Mouse (Mus musculus): ENCODE results near the gene Dapp1.
"Not testable (repeated sequence)": the region's sequence is repeated elsewhere in the genome, so short reads cannot be mapped to it uniquely, and the experiment has no call there.

Dapp1 gene

GRCm38 (mm10) chr3:137954256-137954916 lies 27.0 kb downstream of the Dapp1 start:
- no peak for DNase-seq (ENCODE audit: low spot score in 2 of 2)

- peak; percentile 37 to 51 for DNase-seq (ENCODE audit: low spot score in 2 of 2)
Measured at GRCm38 (mm10) chr3:137952914-137953880, 28.1 kb downstream of the Dapp1 start.

GRCm38 (mm10) chr3:137952225-137952913 lies 29.0 kb downstream of the Dapp1 start:
- DNase-seq (ENCODE audit: low spot score in 2 of 2) = peak; percentile 45 to 46

- DNase-seq (ENCODE audit: low spot score in 2 of 2) = no peak
Measured at GRCm38 (mm10) chr3:137951819-137952218, 29.5 kb downstream of the Dapp1 start.

- DNase-seq (ENCODE audit: low spot score in 2 of 2) = not testable (repeated sequence)
Measured at GRCm38 (mm10) chr3:137951302-137951701, 30.0 kb downstream of the Dapp1 start.

GRCm38 (mm10) chr3:137950191-137950885 lies 31.0 kb downstream of the Dapp1 start:
- no peak for DNase-seq (ENCODE audit: low spot score in 2 of 2)

GRCm38 (mm10) chr3:137947525-137947924 lies 33.8 kb downstream of the Dapp1 start:
- peak in 1 of 2 experiments; percentile 15 for DNase-seq (ENCODE audit: low spot score in 2 of 2)

GRCm38 (mm10) chr3:137946827-137947226 lies 34.5 kb downstream of the Dapp1 start:
- no peak for DNase-seq (ENCODE audit: low spot score in 2 of 2)

GRCm38 (mm10) chr3:137943737-137944154 lies 37.6 kb downstream of the Dapp1 start:
- DNase-seq (ENCODE audit: low spot score in 2 of 2) = no peak

- no peak for DNase-seq (ENCODE audit: low spot score in 2 of 2)
Measured at GRCm38 (mm10) chr3:137942098-137942622, 39.2 kb downstream of the Dapp1 start.

- DNase-seq (ENCODE audit: low spot score in 2 of 2) = no peak
Measured at GRCm38 (mm10) chr3:137941555-137941954, 39.8 kb downstream of the Dapp1 start.

GRCm38 (mm10) chr3:137940757-137941156 lies 40.6 kb downstream of the Dapp1 start:
- peak; percentile 71 to 79 for DNase-seq (ENCODE audit: low spot score in 2 of 2)

- DNase-seq (ENCODE audit: low spot score in 2 of 2) = peak; percentile 25 to 28
Measured at GRCm38 (mm10) chr3:137938608-137939007, 42.7 kb downstream of the Dapp1 start.

GRCm38 (mm10) chr3:137936541-137936940 lies 44.8 kb downstream of the Dapp1 start:
- DNase-seq (ENCODE audit: low spot score in 2 of 2) = no peak

- DNase-seq (ENCODE audit: low spot score in 2 of 2) = no peak
Measured at GRCm38 (mm10) chr3:137935570-137936525, 45.5 kb downstream of the Dapp1 start.

- DNase-seq (ENCODE audit: low spot score in 2 of 2) = no peak
Measured at GRCm38 (mm10) chr3:137933986-137934385, 47.4 kb downstream of the Dapp1 start.

GRCm38 (mm10) chr3:137932748-137933147 lies 48.6 kb downstream of the Dapp1 start:
- no peak for DNase-seq (ENCODE audit: low spot score in 2 of 2)

- DNase-seq (ENCODE audit: low spot score in 2 of 2) = no peak
Measured at GRCm38 (mm10) chr3:137929940-137930339, 51.4 kb downstream of the Dapp1 start.

- no peak for DNase-seq (ENCODE audit: low spot score in 2 of 2)
Measured at GRCm38 (mm10) chr3:137927010-137927409, 54.3 kb downstream of the Dapp1 start.

- DNase-seq (ENCODE audit: low spot score in 2 of 2) = no peak
Measured at GRCm38 (mm10) chr3:137920594-137920993, 60.8 kb downstream of the Dapp1 start.
